Mouse (Mus musculus) olfactory bulb, adult 2 months (tissue): ENCODE results near the gene Fam131c. TPM values are rescaled to one million over a fixed set of nuclear protein-coding genes. Genes with fewer than 3 reads are reported as not detected.

Experiments
- H3K27ac ChIP-seq: fragments of 200-500 bp; 2 replicates; pipeline ENCODE4 v1.5.1; 2012; ENCODE audit warnings: low read depth, low read length; ENCODE audit not compliant: insufficient read depth
- H3K4me1 ChIP-seq: fragments of 200-500 bp; 2 replicates; pipeline ENCODE4 v1.6.1; 2012; ENCODE audit warnings: low read length; ENCODE audit not compliant: control insufficient read depth, insufficient read depth
- H3K4me3 ChIP-seq: fragments of 200-500 bp; 2 replicates; pipeline ENCODE4 v1.5.1; 2012; ENCODE audit warnings: mild to moderate bottlenecking, low read depth, low read length, moderate library complexity; ENCODE audit not compliant: insufficient read depth
- CTCF ChIP-seq: fragments of 200-500 bp; IDR thresholded peaks from 2 replicates; pipeline ENCODE4 v1.5.1; 2012; ENCODE audit warnings: low read depth, mild to moderate bottlenecking, low read length, moderate library complexity; ENCODE audit not compliant: insufficient read depth
- POLR2A ChIP-seq: fragments of 200-500 bp; IDR thresholded peaks from 2 replicates; pipeline ENCODE4 v1.6.1; 2012; ENCODE audit warnings: mild to moderate bottlenecking, low read depth, low read length, moderate library complexity; ENCODE audit not compliant: insufficient read depth
- WGBS: fragments of 180-500 bp; shearing (Covaris S2); methylation state at CpG from one replicate; pipeline ENCODE4 v1.1.7; 2018; 5-methylcytosine and 5-hydroxymethylcytosine counted together
- polyA plus RNA-seq: library from polyadenylated mRNA; stranded (reverse); fragments of >200 nt; gene quantifications from 2 replicates; pipeline ENCODE4 v1.2.4, GENCODE M21; 2012; ENCODE audit warnings: low replicate concordance; ENCODE audit not compliant: missing spikeins, insufficient read depth, insufficient read length

The Fam131c gene
- polyA plus RNA-seq, 1 experiment: not detected

- 63% methylated on average over 7 of the region's 7 CpGs for WGBS
- Histone ChIP-seq H3K4me3 (no peak overlapping the region), H3K4me1 (peaks cover 7% of the 10 kb centered on the region; the same call in 1 of the 2 replicates), H3K27ac (no peak overlapping the region)
- no peak for TF ChIP-seq POLR2A
- no peak for TF ChIP-seq CTCF
Observed at GRCm38 (mm10) chr4:141365876-141366275, 2.1 kb upstream of the Fam131c start.

- WGBS: 93% methylated on average over 5 of the region's 5 CpGs
- Histone ChIP-seq H3K4me1 (no peaks in the 10 kb centered on the region; the same call in 1 of the 2 replicates), H3K4me3 (no peak overlapping the region), H3K27ac (no peak overlapping the region)
- no peak for TF ChIP-seq CTCF
- TF ChIP-seq POLR2A: no peak
Observed at GRCm38 (mm10) chr4:141372426-141372825, 4.4 kb downstream of the Fam131c start.

- TF ChIP-seq CTCF (no peak), POLR2A (no peak)
- H3K4me3 ChIP-seq: no peak overlapping the region
- WGBS: 55% methylated on average over 8 of the region's 8 CpGs
- H3K27ac ChIP-seq: no peak overlapping the region
- peaks cover 10% of the 10 kb centered on the region for H3K4me1 ChIP-seq
Observed at GRCm38 (mm10) chr4:141379674-141380073, 11.7 kb downstream of the Fam131c start.

- H3K4me3 ChIP-seq: peak overlapping the region; percentile 39
- no peak overlapping the region for H3K27ac ChIP-seq
- TF ChIP-seq CTCF: no peak
- TF ChIP-seq POLR2A: no peak
- H3K4me1 ChIP-seq: peaks cover 10% of the 10 kb centered on the region
- WGBS: 9% methylated on average over 25 of the region's 25 CpGs
Observed at GRCm38 (mm10) chr4:141382406-141382805, 14.4 kb downstream of the Fam131c start.

GRCm38 (mm10) chr4:141385275-141385674 lies 17.3 kb downstream of the Fam131c start:
- H3K27ac ChIP-seq: no peak overlapping the region
- 1% methylated on average over 7 of the region's 7 CpGs for WGBS
- peak; percentile 88 for TF ChIP-seq CTCF
- TF ChIP-seq POLR2A: no peak
- H3K4me3 ChIP-seq: no peak overlapping the region
- H3K4me1 ChIP-seq: peaks cover 10% of the 10 kb centered on the region

GRCm38 (mm10) chr4:141386150-141386549 lies 18.1 kb downstream of the Fam131c start:
- H3K27ac ChIP-seq: no peak overlapping the region
- no peak overlapping the region for H3K4me3 ChIP-seq
- peaks cover 10% of the 10 kb centered on the region for H3K4me1 ChIP-seq
- TF ChIP-seq POLR2A: no peak
- TF ChIP-seq CTCF: no peak
- WGBS: 78% methylated on average over 7 of the region's 7 CpGs

- no peak overlapping the region for H3K27ac ChIP-seq
- peaks cover 7% of the 10 kb centered on the region for H3K4me1 ChIP-seq
- 14% methylated on average over 5 of the region's 5 CpGs for WGBS
- no peak overlapping the region for H3K4me3 ChIP-seq
- no peak for TF ChIP-seq POLR2A
- TF ChIP-seq CTCF: peak; percentile 23; the same call in 1 of the 2 replicates
Observed at GRCm38 (mm10) chr4:141387093-141387784, 19.2 kb downstream of the Fam131c start.

GRCm38 (mm10) chr4:141387933-141388332 lies 19.9 kb downstream of the Fam131c start:
- Histone ChIP-seq H3K4me1 (no peaks in the 10 kb centered on the region), H3K27ac (no peak overlapping the region), H3K4me3 (no peak overlapping the region)
- TF ChIP-seq CTCF (no peak), POLR2A (no peak)
- WGBS: 76% methylated on average over 5 of the region's 5 CpGs

- WGBS: 74% methylated on average over 18 of the region's 18 CpGs
- Histone ChIP-seq H3K4me1 (peaks cover under 1% of the 10 kb centered on the region; the same call in 1 of the 2 replicates), H3K4me3 (no peak overlapping the region), H3K27ac (no peak overlapping the region)
- TF ChIP-seq POLR2A (no peak), CTCF (no peak)
Observed at GRCm38 (mm10) chr4:141389366-141390150, 21.5 kb downstream of the Fam131c start.

- TF ChIP-seq POLR2A (no peak), CTCF (no peak)
- Histone ChIP-seq H3K4me3 (no peak overlapping the region), H3K27ac (no peak overlapping the region), H3K4me1 (peaks cover 5% of the 10 kb centered on the region; the same call in 1 of the 2 replicates)
- WGBS: 81% methylated on average over 12 of the region's 12 CpGs
Observed at GRCm38 (mm10) chr4:141391293-141391692, 23.3 kb downstream of the Fam131c start.
